Mouse (Mus musculus) T-helper 2 cell (primary cell): ENCODE results near the gene Hormad2.

ENCODE experiments used
- in situ Hi-C: fragments of 300-600 bp; cut with MboI, MseI; formaldehyde crosslinking; loops from one replicate; pipeline ENCODE4 v1.15.1; 2025; ENCODE audit warnings: high pct_unique_total_duplicates

Gene Hormad2

GRCm38 (mm10) chr11:4446195-4446868 is 5.4 kb upstream of the Hormad2 start:
- in situ Hi-C loops, result no loop called here

GRCm38 (mm10) chr11:4442280-4442679 is 1.4 kb upstream of the Hormad2 start:
- in situ Hi-C loops, result no loop called here

GRCm38 (mm10) chr11:4438211-4438610 is 2.7 kb downstream of the Hormad2 start:
- in situ Hi-C loops, result no loop called here

GRCm38 (mm10) chr11:4437318-4437717 is 3.6 kb downstream of the Hormad2 start:
- in situ Hi-C loops, result no loop called here

GRCm38 (mm10) chr11:4436631-4437030 is 4.3 kb downstream of the Hormad2 start:
- in situ Hi-C loops, result no loop called here

- in situ Hi-C loops, result no loop called here
Observed at GRCm38 (mm10) chr11:4434461-4434860, 6.4 kb downstream of the Hormad2 start.

- in situ Hi-C loops, result loop anchor here (5.0 kb wide), 1 partner anchor 167 kb away; the partner anchor contains the start of gene Lif
Observed at GRCm38 (mm10) chr11:4423818-4424217, 17.1 kb downstream of the Hormad2 start.

GRCm38 (mm10) chr11:4422494-4423425 is 18.1 kb downstream of the Hormad2 start:
- in situ Hi-C loops, result loop anchor here (5.0 kb wide), 1 partner anchor 165 kb away; the partner anchor contains the start of gene Lif

GRCm38 (mm10) chr11:4421933-4422488 is 18.9 kb downstream of the Hormad2 start:
- in situ Hi-C loops, result loop anchor here (5.0 kb wide), 1 partner anchor 165 kb away; the partner anchor contains the start of gene Lif

GRCm38 (mm10) chr11:4417986-4418385 is 22.9 kb downstream of the Hormad2 start:
- in situ Hi-C loops, result no loop called here

- in situ Hi-C loops, result no loop called here
Observed at GRCm38 (mm10) chr11:4412294-4412693, 28.6 kb downstream of the Hormad2 start.

- in situ Hi-C loops, result no loop called here
Observed at GRCm38 (mm10) chr11:4404277-4404676, 36.6 kb downstream of the Hormad2 start.

- in situ Hi-C loops, result no loop called here
Observed at GRCm38 (mm10) chr11:4403381-4403780, 37.5 kb downstream of the Hormad2 start.

GRCm38 (mm10) chr11:4401251-4401650 is 39.7 kb downstream of the Hormad2 start:
- in situ Hi-C loops, result no loop called here

GRCm38 (mm10) chr11:4394226-4394625 is 46.7 kb downstream of the Hormad2 start:
- in situ Hi-C loops, result no loop called here

- in situ Hi-C loops, result no loop called here
Observed at GRCm38 (mm10) chr11:4388018-4388417, 52.9 kb downstream of the Hormad2 start.

- in situ Hi-C loops, result no loop called here
Observed at GRCm38 (mm10) chr11:4382321-4382720, 58.6 kb downstream of the Hormad2 start.

GRCm38 (mm10) chr11:4379857-4380256 is 61.0 kb downstream of the Hormad2 start:
- in situ Hi-C loops, result no loop called here

GRCm38 (mm10) chr11:4366389-4366788 is 74.5 kb downstream of the Hormad2 start:
- in situ Hi-C loops, result no loop called here

GRCm38 (mm10) chr11:4355430-4355829 is 85.5 kb downstream of the Hormad2 start:
- in situ Hi-C loops, result no loop called here

- in situ Hi-C loops, result no loop called here
Observed at GRCm38 (mm10) chr11:4352637-4353036, 88.3 kb downstream of the Hormad2 start.

GRCm38 (mm10) chr11:4343926-4344325 is 97.0 kb downstream of the Hormad2 start:
- in situ Hi-C loops, result no loop called here
